Mouse (Mus musculus) megakaryocyte-erythroid progenitor cell, adult 5 weeks (primary cell): ENCODE measurements around the gene Vegfc. TPM values are rescaled to one million over a fixed set of nuclear protein-coding genes. Genes with fewer than 3 reads are reported as not detected.

ENCODE experiments used
- polyA plus RNA-seq: library from polyadenylated mRNA; stranded (reverse); fragments of >175 nt; gene quantifications from 2 replicates; pipeline ENCODE4 v1.2.3, GENCODE M21; 2012

The Vegfc gene
- polyA plus RNA-seq = 0.51 and 0.52 TPM in 2 replicates

DNA sequence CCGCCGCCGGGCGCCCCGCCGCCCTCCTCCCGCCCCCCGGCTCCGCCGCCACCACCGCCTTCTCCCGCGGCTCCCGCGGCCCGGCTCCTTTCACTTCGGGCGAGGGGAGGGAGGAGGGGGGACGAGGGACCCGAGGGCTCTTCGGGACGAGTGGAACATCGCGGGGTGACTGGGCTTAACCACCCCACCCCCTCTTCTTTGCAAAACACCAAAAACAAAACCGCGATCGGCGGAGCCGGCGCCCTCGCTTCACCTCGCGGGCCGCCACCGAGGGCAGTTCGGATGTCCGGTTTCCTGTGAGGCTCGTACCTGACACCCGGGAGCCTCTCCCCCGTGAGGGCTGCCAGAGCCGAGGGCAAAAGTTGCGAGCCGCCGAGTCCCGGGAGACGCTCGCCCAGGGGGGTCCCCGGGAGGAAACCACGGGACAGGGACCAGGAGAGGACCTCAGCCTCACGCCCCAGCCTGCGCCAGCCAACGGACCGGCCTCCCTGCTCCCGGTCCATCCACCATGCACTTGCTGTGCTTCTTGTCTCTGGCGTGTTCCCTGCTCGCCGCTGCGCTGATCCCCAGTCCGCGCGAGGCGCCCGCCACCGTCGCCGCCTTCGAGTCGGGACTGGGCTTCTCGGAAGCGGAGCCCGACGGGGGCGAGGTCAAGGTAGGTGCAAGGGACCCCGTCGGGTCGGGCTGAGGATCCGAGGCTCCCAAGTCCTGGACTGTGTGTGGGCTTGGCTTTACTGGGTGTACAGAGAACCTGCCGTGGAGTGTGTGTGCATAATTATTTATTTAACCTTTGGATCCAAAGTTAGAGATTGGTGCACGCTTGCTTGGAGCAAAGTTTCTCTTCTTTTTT is at the start of gene Vegfc:
Gene Vegfc (plus strand): TSS at position 336 of the 850 bp plus-strand sequence.

